Comparison of ENCODE assay signal across 9 mouse cellular contexts in the genomic region with DNA sequence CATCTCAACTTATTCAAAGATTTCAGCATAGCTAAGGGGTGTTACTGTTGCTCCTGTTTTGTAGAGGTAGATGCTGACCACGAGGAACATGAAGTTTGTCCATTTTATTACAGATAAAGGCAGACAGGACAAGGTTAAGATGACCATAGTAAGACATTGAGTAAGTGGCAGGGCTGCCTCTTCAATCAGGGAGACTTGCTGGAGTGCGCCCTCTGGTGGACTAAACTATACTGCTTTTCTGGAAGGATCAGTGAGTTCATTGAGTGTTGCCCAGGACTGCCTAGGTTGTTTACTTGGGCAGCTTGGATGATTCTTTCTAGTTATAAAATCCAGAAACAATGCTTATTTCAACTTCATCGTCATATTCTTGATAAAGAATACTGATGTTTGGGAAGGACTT. TPM values are rescaled to one million over a fixed set of nuclear protein-coding genes. Genes with fewer than 3 reads are reported as not detected.
A peak's percentile ranks its signal among the peaks of the same experiment; 100 is the strongest.
DNase-seq lines count a peak whose midpoint lies in the region; ATAC-seq and TF ChIP-seq lines count a peak whose summit lies in the region.
"Had no signal": no experiment of that assay in that cellular context is flagged by ENCODE, and none has a peak within 500 bp of the region (broad histone marks: within the 10 kb centered on the region; RNA-seq: fewer than 3 reads in every experiment).

No protein-coding gene starts in this region.

- peak; percentile 81 for TF ChIP-seq CTCF in G1E (IDR thresholded peaks at IDR 0.05; ENCODE audit: low read depth, low read length)
- TF ChIP-seq CTCF in heart, postnatal 0 days (IDR thresholded peaks at IDR 0.05; ENCODE audit: low read depth), result peak; percentile 79

- no peak overlapping the region for H3K4me3 ChIP-seq in G1E (ENCODE audit: low read depth, low read length)
- H3K4me3 ChIP-seq in heart, postnatal 0 days (ENCODE audit: low read depth, low read length), result no peak overlapping the region
- H3K4me3 ChIP-seq in lung, embryonic 16.5 days (ENCODE audit: low read length), result no peak overlapping the region
- H3K4me3 ChIP-seq: lung, embryonic 15.5 days had no signal

- no peaks in the 10 kb centered on the region for H3K36me3 ChIP-seq in G1E (replicated peaks)
- H3K36me3 ChIP-seq in heart, postnatal 0 days (replicated peaks; ENCODE audit: control insufficient read depth, insufficient read depth, low read length), result no peaks in the 10 kb centered on the region
- H3K36me3 ChIP-seq in lung, embryonic 16.5 days (ENCODE audit: control insufficient read depth, insufficient read depth, low read length), result no peaks in the 10 kb centered on the region
- H3K36me3 ChIP-seq: lung, embryonic 15.5 days had no signal

- H3K9me3 ChIP-seq in G1E (replicated peaks), result no peaks in the 10 kb centered on the region
- H3K9me3 ChIP-seq in heart, postnatal 0 days (replicated peaks; ENCODE audit: control insufficient read depth, low read length), result no peaks in the 10 kb centered on the region
- no peaks in the 10 kb centered on the region for H3K9me3 ChIP-seq in lung, embryonic 16.5 days (ENCODE audit: control insufficient read depth, low read length)
- H3K9me3 ChIP-seq: lung, embryonic 15.5 days had no signal

- no peak overlapping the region for H3K4me2 ChIP-seq in heart, postnatal 0 days (ENCODE audit: low read depth, low read length)
- H3K4me2 ChIP-seq in lung, embryonic 16.5 days (ENCODE audit: low read depth, low read length), result no peak overlapping the region
- H3K4me2 ChIP-seq: lung, embryonic 15.5 days had no signal

- DNase-seq in G1E (ENCODE audit: low spot score), result peak; percentile 11
- peak; percentile 86 for DNase-seq in adrenal gland, postnatal 14 days
- peak; percentile 49 for DNase-seq in embryo, embryonic 11.5 days (ENCODE audit: low read depth, low spot score)
- DNase-seq in heart, postnatal 0 days (ENCODE audit: low spot score), result peak; percentile 14
- DNase-seq in layer of hippocampus, adult 11-12 months (ENCODE audit: low spot score), result peak; percentile 70
- peak; percentile 71 for DNase-seq in right cerebral cortex, adult 18-20 months
- peak; percentile 41 for DNase-seq in yolk sac, embryonic 10.5 days (ENCODE audit: low spot score)

- peak; percentile 40; the same call in 1 of the 2 replicates for ATAC-seq in G1E (ENCODE audit: extremely low read depth, insufficient number of reproducible peaks, low FRiP score, poor library complexity, severe bottlenecking)
- no peak for ATAC-seq in heart, postnatal 0 days (ENCODE audit: insufficient read depth, low read depth)
- ATAC-seq in lung, embryonic 16.5 days (ENCODE audit: low read depth), result 0 out of 2 replicates have a peak, but pooled peaks have one; percentile 23

- no peak overlapping the region for H3K27ac ChIP-seq in heart, postnatal 0 days (ENCODE audit: low read depth)
- H3K27ac ChIP-seq in lung, embryonic 16.5 days (ENCODE audit: low read length), result no peak overlapping the region
- H3K27ac ChIP-seq: lung, embryonic 15.5 days had no signal

- no peaks in the 10 kb centered on the region for H3K4me1 ChIP-seq in G1E (ENCODE audit: insufficient read depth, low read depth, low read length)
- no peaks in the 10 kb centered on the region for H3K4me1 ChIP-seq in heart, postnatal 0 days (ENCODE audit: control insufficient read depth, insufficient read depth)
- H3K4me1 ChIP-seq in lung, embryonic 16.5 days (replicated peaks; ENCODE audit: control insufficient read depth, insufficient read depth, low read length), result no peaks in the 10 kb centered on the region
- H3K4me1 ChIP-seq: lung, embryonic 15.5 days had no signal

- TF ChIP-seq EP300 in heart, postnatal 0 days (IDR thresholded peaks at IDR 0.05; ENCODE audit: low read depth), result no peak

- H3K9ac ChIP-seq in heart, postnatal 0 days (replicated peaks; ENCODE audit: low read depth, low read length), result no peak overlapping the region
- H3K9ac ChIP-seq in lung, embryonic 16.5 days (ENCODE audit: low read length), result no peak overlapping the region
- H3K9ac ChIP-seq: lung, embryonic 15.5 days had no signal

- WGBS in heart, postnatal 0 days, result 9% methylated on average over 3 of the region's 3 CpGs
- 10% methylated on average over 3 of the region's 3 CpGs for WGBS in lung, embryonic 16.5 days

- H3K27me3 ChIP-seq in G1E (ENCODE audit: insufficient read depth, low read length), result peaks cover 2% of the 10 kb centered on the region; the same call in 1 of the 2 replicates
- no peaks in the 10 kb centered on the region for H3K27me3 ChIP-seq in heart, postnatal 0 days (ENCODE audit: control insufficient read depth, insufficient read depth, low read length)
- no peaks in the 10 kb centered on the region for H3K27me3 ChIP-seq in lung, embryonic 16.5 days (ENCODE audit: control insufficient read depth, insufficient read depth, low read depth, low read length)
- H3K27me3 ChIP-seq: lung, embryonic 15.5 days had no signal

RNA-seq across cellular contexts. Expression of gene Akr1c14, which starts 47.1 kb away (rescaled TPM):
- total RNA-seq in G1E (2014; fragmentation: Nextera tagmentation) (not detected in 2 replicates), G1E (2017) (not detected in 2 replicates)
- not detected in 2 replicates for polyA plus RNA-seq in G1E (2012)
- total RNA-seq in adrenal gland, postnatal 14 days (2021), result 4.2 and 21.4 TPM in 2 replicates
- 5.2 and 6.3 TPM in 2 replicates for total RNA-seq in heart, postnatal 0 days (2014; rRNA removed; ENCODE audit: low replicate concordance)
- 2.7 and 3.0 TPM in 2 replicates for polyA plus RNA-seq in heart, postnatal 0 days (2015; fragmentation: Nextera tagmentation; extraction: Ambion mirVana)
- polyA plus RNA-seq in lung, embryonic 16.5 days (2015; fragmentation: Nextera tagmentation; extraction: Ambion mirVana), result 4.9 and 7.7 TPM in 2 replicates

RNA-seq across cellular contexts. Expression of gene Ucn3, which starts 56.5 kb away (rescaled TPM):
- not detected in 2 replicates for total RNA-seq in G1E (2014; fragmentation: Nextera tagmentation)
- total RNA-seq in G1E (2017), result 0.11 and 0.23 TPM in 2 replicates
- not detected in 2 replicates for polyA plus RNA-seq in G1E (2012)
- not detected in 2 replicates for total RNA-seq in adrenal gland, postnatal 14 days (2021)
- not detected in 2 replicates for total RNA-seq in heart, postnatal 0 days (2014; rRNA removed; ENCODE audit: low replicate concordance)
- not detected in 2 replicates for polyA plus RNA-seq in heart, postnatal 0 days (2015; fragmentation: Nextera tagmentation; extraction: Ambion mirVana)
- polyA plus RNA-seq in lung, embryonic 16.5 days (2015; fragmentation: Nextera tagmentation; extraction: Ambion mirVana), result not detected in 2 replicates
- polyA plus RNA-seq: lung, embryonic 15.5 days had no signal

Comparison
In these comparisons a context has a peak if more than half of its experiments do, and no peak if none do; other contexts are left out.
1. DNase-seq: peak in every context shown above with its lines; median percentile 86 in adrenal gland, postnatal 14 days; 71 in right cerebral cortex, adult 18-20 months; 70 in layer of hippocampus, adult 11-12 months; 49 in embryo, embryonic 11.5 days; 41 in yolk sac, embryonic 10.5 days; 14 in heart, postnatal 0 days; 11 in G1E.